Mouse (Mus musculus): ENCODE data around the gene Noa1. TPM values are rescaled to one million over a fixed set of nuclear protein-coding genes. Genes with fewer than 3 reads are reported as not detected.

Gene Noa1
- polyA plus RNA-seq, 2 experiments: 11.4 to 14.0 TPM

DNA sequence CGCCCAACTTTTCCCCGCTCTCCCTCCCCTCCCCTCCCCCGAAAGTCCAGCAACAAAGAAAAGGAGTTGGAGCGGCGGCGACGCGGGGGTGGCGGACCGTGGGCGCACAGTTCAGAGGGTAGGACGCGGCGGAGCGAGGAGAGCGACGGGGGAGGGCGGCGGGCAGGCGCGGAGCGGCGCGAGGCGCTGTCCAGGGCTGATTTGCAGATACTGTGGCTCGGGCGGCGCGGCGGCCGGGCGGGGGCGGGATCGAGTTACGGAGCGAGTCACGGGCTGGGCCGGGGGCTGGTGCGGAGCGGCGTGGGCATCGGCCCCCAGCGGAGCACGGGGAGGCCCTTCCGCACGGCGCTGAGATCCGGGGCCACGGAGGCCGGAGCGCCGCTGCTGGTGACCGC lies 44.2 kb downstream of the Noa1 start:
- no peaks in the 10 kb centered on the region for H3K36me3 ChIP-seq (replicated peaks; ENCODE audit: control insufficient read depth, insufficient read depth, low read depth)
- TF ChIP-seq CTCF (IDR thresholded peaks at IDR 0.05; ENCODE audit: low read depth) (no peak), EP300 (IDR thresholded peaks at IDR 0.05; ENCODE audit: low read depth) (no peak)
- no peaks in the 10 kb centered on the region for H3K27me3 ChIP-seq (ENCODE audit: control insufficient read depth, insufficient read depth, low read length)
- H3K4me3 ChIP-seq (ENCODE audit: insufficient read depth in 1 of 2, low read depth in 2 of 2, low read length in 2 of 2): peak overlapping the region; percentile 80 to 85
- H3K9ac ChIP-seq (replicated peaks): peak overlapping the region; percentile 71
- under 1% methylated on average over 30 of the region's 53 CpGs for WGBS (ENCODE audit: insufficient replicate concordance)
- peaks cover 0 to 8% of the 10 kb centered on the region in 2 experiments; a peak in 3 of 4 replicates for H3K4me1 ChIP-seq (replicated peaks; ENCODE audit: control insufficient read depth in 2 of 2, insufficient read depth in 2 of 2, low read length in 1 of 2)
- DNase-seq (ENCODE audit: low read depth in 3 of 3, low spot score in 3 of 3) (peak; percentile 31 to 42 (median 41)), ATAC-seq (ENCODE audit: insufficient read depth) (peak; percentile 86)
- H3K9me3 ChIP-seq (ENCODE audit: control insufficient read depth, low read length): no peaks in the 10 kb centered on the region
- peak overlapping the region; percentile 55 for H3K27ac ChIP-seq
- peak overlapping the region; percentile 81 for H3K4me2 ChIP-seq (ENCODE audit: low read depth)

DNA sequence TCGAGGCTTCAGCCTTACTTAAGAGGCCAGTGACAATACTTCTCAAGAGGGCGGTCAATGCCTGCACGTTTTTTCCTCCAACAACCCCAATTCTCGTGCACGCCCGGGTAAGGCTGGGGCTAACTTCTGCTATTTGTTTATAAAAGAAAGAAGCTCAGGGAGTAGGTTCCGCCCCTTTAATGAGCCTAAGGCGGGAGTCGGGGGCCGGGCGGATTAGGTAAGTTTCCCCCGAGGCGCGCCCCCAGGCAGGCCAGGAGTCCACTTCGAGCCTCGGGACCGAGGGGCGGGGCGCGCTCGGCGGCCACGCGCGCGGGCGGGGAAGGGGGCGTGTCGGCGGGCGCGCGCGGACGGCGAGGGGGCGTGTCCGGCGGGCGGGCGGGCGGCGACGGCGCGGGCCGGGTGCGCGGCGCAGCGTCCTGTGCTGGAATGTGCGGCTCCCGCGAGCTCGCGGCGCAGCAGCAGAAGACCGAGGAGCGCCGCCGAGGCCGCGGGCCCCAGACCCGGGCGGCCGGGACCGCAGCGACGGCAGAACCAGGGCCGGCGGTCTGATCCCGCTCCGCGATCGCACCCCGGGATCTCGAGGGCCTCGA lies 44.7 kb downstream of the Noa1 start, which contains the start of gene Rest:
Gene Rest, plus strand, starts transcription at position 411 of the 590 bp plus-strand sequence.
- Histone ChIP-seq H3K4me2 (ENCODE audit: low read depth) (peak within 1 kb of the TSS; percentile 81), H3K36me3 (replicated peaks; ENCODE audit: control insufficient read depth, insufficient read depth, low read depth) (no peaks in the 10 kb centered on the region), H3K27me3 (ENCODE audit: control insufficient read depth, insufficient read depth, low read length) (no peaks in the 10 kb centered on the region), H3K4me1 (replicated peaks; ENCODE audit: control insufficient read depth in 2 of 2, insufficient read depth in 2 of 2, low read length in 1 of 2) (peaks cover 0 to 8% of the 10 kb centered on the region in 2 experiments; a peak in 3 of 4 replicates), H3K4me3 (ENCODE audit: insufficient read depth in 1 of 2, low read depth in 2 of 2, low read length in 2 of 2) (peak within 1 kb of the TSS; percentile 80 to 85), H3K27ac (peak within 1 kb of the TSS; percentile 55), H3K9me3 (ENCODE audit: control insufficient read depth, low read length) (no peaks in the 10 kb centered on the region), H3K9ac (replicated peaks) (peak within 1 kb of the TSS; percentile 71)
- DNase-seq (ENCODE audit: low read depth in 3 of 3, low spot score in 3 of 3): peak; percentile 49 to 55 (median 50)
- WGBS (ENCODE audit: insufficient replicate concordance): under 1% methylated on average over 53 of the region's 78 CpGs
- no peak for TF ChIP-seq CTCF (IDR thresholded peaks at IDR 0.05; ENCODE audit: low read depth)
- ATAC-seq (ENCODE audit: insufficient read depth): peak; percentile 83

DNA sequence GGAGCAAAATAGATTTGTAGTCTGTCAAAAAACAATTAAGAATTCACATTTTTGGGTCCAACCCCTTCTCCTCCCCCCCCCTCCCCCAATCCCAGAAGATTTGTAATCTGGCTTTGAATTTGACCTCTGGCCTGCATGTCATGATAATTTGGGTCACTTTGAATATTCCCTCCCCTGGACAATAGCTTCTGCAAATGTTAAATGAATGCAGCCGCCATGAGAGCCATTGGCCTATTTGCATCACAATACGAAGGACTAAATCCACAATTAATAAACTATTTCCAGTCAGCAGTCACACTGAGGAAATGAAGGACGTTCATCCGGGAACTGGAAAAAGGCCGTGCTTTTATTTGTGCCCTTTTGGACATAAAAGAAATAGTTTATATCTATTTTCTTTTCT lies 47.8 kb downstream of the Noa1 start:
- Histone ChIP-seq H3K4me1 (replicated peaks; ENCODE audit: control insufficient read depth in 2 of 2, insufficient read depth in 2 of 2, low read length in 1 of 2) (peaks cover 0 to 8% of the 10 kb centered on the region in 2 experiments; a peak in 3 of 4 replicates), H3K9ac (replicated peaks) (no peak overlapping the region), H3K36me3 (replicated peaks; ENCODE audit: control insufficient read depth, insufficient read depth, low read depth) (no peaks in the 10 kb centered on the region), H3K27ac (no peak overlapping the region), H3K4me2 (ENCODE audit: low read depth) (no peak overlapping the region), H3K9me3 (ENCODE audit: control insufficient read depth, low read length) (no peaks in the 10 kb centered on the region), H3K4me3 (ENCODE audit: insufficient read depth in 1 of 2, low read depth in 2 of 2, low read length in 2 of 2) (no peak overlapping the region), H3K27me3 (ENCODE audit: control insufficient read depth, insufficient read depth, low read length) (no peaks in the 10 kb centered on the region)
- no peak for DNase-seq (ENCODE audit: low read depth in 3 of 3, low spot score in 3 of 3)
- TF ChIP-seq EP300 (IDR thresholded peaks at IDR 0.05; ENCODE audit: low read depth): no peak
- no peak for TF ChIP-seq CTCF (IDR thresholded peaks at IDR 0.05; ENCODE audit: low read depth)
- 76% methylated on average over 5 of the region's 5 CpGs for WGBS (ENCODE audit: insufficient replicate concordance)
- no peak for ATAC-seq (ENCODE audit: insufficient read depth)

DNA sequence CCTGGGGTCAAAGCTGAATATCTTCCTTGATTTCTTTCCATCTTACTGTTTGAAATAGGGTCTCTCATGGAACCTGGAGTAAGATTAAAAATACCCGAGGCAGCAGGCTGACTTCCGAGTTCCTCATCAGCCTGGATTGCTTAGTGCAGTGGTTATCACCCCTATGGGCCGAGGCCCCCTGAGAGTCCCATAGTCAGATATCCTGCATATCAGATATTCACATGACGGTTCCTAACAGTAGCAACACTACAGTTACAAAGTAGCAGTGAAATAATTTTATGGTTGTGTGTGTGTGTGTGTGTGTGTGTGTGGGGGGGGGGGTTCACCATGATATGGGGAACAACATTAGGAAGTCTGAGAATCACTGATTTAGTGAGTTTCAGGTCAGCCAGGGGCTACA lies 48.7 kb downstream of the Noa1 start:
- H3K36me3 ChIP-seq (replicated peaks; ENCODE audit: control insufficient read depth, insufficient read depth, low read depth): no peaks in the 10 kb centered on the region
- no peaks in the 10 kb centered on the region for H3K27me3 ChIP-seq (ENCODE audit: control insufficient read depth, insufficient read depth, low read length)
- ATAC-seq (ENCODE audit: insufficient read depth) (no peak), DNase-seq (ENCODE audit: low read depth in 3 of 3, low spot score in 3 of 3) (no peak)
- H3K4me2 ChIP-seq (ENCODE audit: low read depth): no peak overlapping the region
- 33% methylated on average over 4 of the region's 4 CpGs for WGBS (ENCODE audit: insufficient replicate concordance)
- H3K4me3 ChIP-seq (ENCODE audit: insufficient read depth in 1 of 2, low read depth in 2 of 2, low read length in 2 of 2): no peak overlapping the region
- H3K4me1 ChIP-seq (replicated peaks; ENCODE audit: control insufficient read depth in 2 of 2, insufficient read depth in 2 of 2, low read length in 1 of 2): peaks cover 0 to 6% of the 10 kb centered on the region in 2 experiments; a peak in 3 of 4 replicates
- H3K9me3 ChIP-seq (ENCODE audit: control insufficient read depth, low read length): no peaks in the 10 kb centered on the region
- H3K9ac ChIP-seq (replicated peaks): no peak overlapping the region
- H3K27ac ChIP-seq: no peak overlapping the region
- TF ChIP-seq EP300 (IDR thresholded peaks at IDR 0.05; ENCODE audit: low read depth) (no peak), CTCF (IDR thresholded peaks at IDR 0.05; ENCODE audit: low read depth) (no peak)

DNA sequence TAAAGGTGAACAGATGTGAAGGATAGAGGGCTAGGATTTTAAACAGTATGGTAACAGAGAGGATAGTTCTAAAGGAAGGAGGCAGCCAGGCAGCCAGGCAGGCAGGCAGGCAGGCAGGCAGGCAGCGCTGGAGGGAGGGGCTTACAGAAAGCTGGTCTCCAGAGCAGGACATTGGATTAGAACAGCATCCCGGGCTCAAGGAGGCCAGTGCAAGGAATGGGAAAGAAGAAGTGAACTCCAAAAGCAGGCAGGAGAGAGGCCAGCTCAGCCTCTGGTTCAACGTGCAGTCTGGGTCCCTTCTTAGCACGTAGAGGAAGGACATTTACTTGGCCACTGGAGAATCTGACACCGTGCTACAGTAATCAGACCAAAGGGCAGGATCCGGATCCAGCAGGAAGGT lies 49.7 kb downstream of the Noa1 start:
- Histone ChIP-seq H3K4me2 (ENCODE audit: low read depth) (no peak overlapping the region), H3K4me3 (ENCODE audit: insufficient read depth in 1 of 2, low read depth in 2 of 2, low read length in 2 of 2) (no peak overlapping the region), H3K4me1 (replicated peaks; ENCODE audit: control insufficient read depth in 2 of 2, insufficient read depth in 2 of 2, low read length in 1 of 2) (peaks cover 0 to 6% of the 10 kb centered on the region in 2 experiments; a peak in 3 of 4 replicates), H3K9me3 (ENCODE audit: control insufficient read depth, low read length) (no peaks in the 10 kb centered on the region), H3K9ac (replicated peaks) (no peak overlapping the region), H3K36me3 (replicated peaks; ENCODE audit: control insufficient read depth, insufficient read depth, low read depth) (no peaks in the 10 kb centered on the region), H3K27me3 (ENCODE audit: control insufficient read depth, insufficient read depth, low read length) (no peaks in the 10 kb centered on the region), H3K27ac (no peak overlapping the region)
- whole genome bisulfite sequencing (ENCODE audit: insufficient replicate concordance): 54% methylated on average over 6 of the region's 6 CpGs
- ATAC-seq (ENCODE audit: insufficient read depth): no peak
- TF ChIP-seq EP300 (IDR thresholded peaks at IDR 0.05; ENCODE audit: low read depth) (no peak), CTCF (IDR thresholded peaks at IDR 0.05; ENCODE audit: low read depth) (no peak)
- no peak for DNase-seq (ENCODE audit: low read depth in 3 of 3, low spot score in 3 of 3)
